In the genomic region with DNA sequence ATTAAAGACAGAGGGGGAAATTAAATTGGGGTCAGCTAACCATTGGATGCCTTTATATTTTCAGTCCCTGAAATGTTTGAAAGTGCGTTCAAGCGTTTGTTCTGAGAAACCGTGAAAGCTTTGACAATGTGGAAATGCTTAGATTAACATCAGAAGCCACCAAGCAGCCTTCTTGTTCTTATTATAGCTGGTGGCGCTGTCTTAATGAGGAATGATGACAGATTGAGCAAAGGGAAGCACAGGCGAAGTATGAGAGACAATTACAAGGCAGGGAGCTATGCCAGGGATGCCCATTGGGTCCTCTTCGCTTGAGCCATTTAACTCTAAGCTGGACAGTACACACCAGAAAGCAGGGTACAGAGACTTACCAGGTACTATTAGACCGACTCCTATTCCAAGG, we compare ENCODE assay signal across 15 mouse cellular contexts.
DNase-seq lines count a peak whose midpoint lies in the region.
"Had no signal": no experiment of that assay in that cellular context is flagged by ENCODE, and none has a peak within 500 bp of the region (broad histone marks: within the 10 kb centered on the region; RNA-seq: fewer than 3 reads in every experiment).

No protein-coding gene starts in this region.

- peak; percentile 18 to 38 for DNase-seq in cerebellum, postnatal 14 days
- DNase-seq in cerebellum, adult 11-12 months: no peak
- peak; percentile 12 for DNase-seq in layer of hippocampus, adult 9-11 months
- no peak for DNase-seq in layer of hippocampus, adult 8-10 months (ENCODE audit: low spot score in 2 of 2)
- DNase-seq in frontal cortex, postnatal 36 days (ENCODE audit: low spot score in 2 of 2): peak; percentile 19 to 71
- peak; percentile 41 to 73 for DNase-seq in right cerebral cortex, postnatal 10 days (ENCODE audit: low spot score in 2 of 2)
- DNase-seq in embryo, embryonic 9.5 days (ENCODE audit: extremely low spot score): no peak
- no peak for DNase-seq in testis, postnatal 14 days (ENCODE audit: low spot score)
- DNase-seq: adrenal gland, postnatal 14 days; cerebellum, adult 2 months; gastrocnemius, adult 2 months; heart, postnatal 10 days; kidney, adult 2 months; kidney, postnatal 10 days; thymus, postnatal 4 days had no signal

Comparison
In these comparisons a context has a peak if more than half of its experiments do, and no peak if none do; other contexts are left out.
1. DNase-seq: peak in cerebellum, postnatal 14 days (2 of 2), layer of hippocampus, adult 9-11 months (single experiment), frontal cortex, postnatal 36 days (2 of 2) and right cerebral cortex, postnatal 10 days (2 of 2); none in cerebellum, adult 11-12 months (single experiment), layer of hippocampus, adult 8-10 months (0 of 2), embryo, embryonic 9.5 days (single experiment) and testis, postnatal 14 days (single experiment).